Mouse (Mus musculus) intestine, embryonic 14.5 days (tissue): ENCODE results near the gene Dusp15. TPM values are rescaled to one million over a fixed set of nuclear protein-coding genes. Genes with fewer than 3 reads are reported as not detected.

ENCODE experiments used
- ATAC-seq: fragments of 200-750 bp; cut with Nextera tagmentation; replicated peaks from 2 replicates; pipeline ENCODE4 v1.8.0; 2017; ENCODE audit warnings: low read depth, moderate number of reproducible peaks, moderate TSS enrichment, moderate library complexity; ENCODE audit not compliant: low FRiP score, low TSS enrichment
- DNase-seq: peaks from one replicate; pipeline ENCODE4 v3.0.0-alpha.2; 2018; ENCODE audit warnings: low spot score
- H3K27ac ChIP-seq: fragments of 300-500 bp; sonication (generic); 2 replicates; pipeline ENCODE4 v1.5.1; 2014; ENCODE audit warnings: low read depth, mild to moderate bottlenecking, control low read depth
- H3K27me3 ChIP-seq: fragments of 300-500 bp; sonication (generic); replicated peaks from 2 replicates; pipeline ENCODE4 v1.6.1; 2014; ENCODE audit warnings: low read length, control low read depth; ENCODE audit not compliant: control insufficient read depth, insufficient read depth
- H3K36me3 ChIP-seq: fragments of 300-500 bp; sonication (generic); 2 replicates; pipeline ENCODE4 v1.6.1; 2014; ENCODE audit warnings: low read length, control low read depth; ENCODE audit not compliant: control insufficient read depth, insufficient read depth
- H3K4me1 ChIP-seq: fragments of 300-500 bp; sonication (generic); replicated peaks from 2 replicates; pipeline ENCODE4 v1.6.1; 2014; ENCODE audit warnings: low read length, control low read depth, mixed read lengths; ENCODE audit not compliant: control insufficient read depth, insufficient read depth
- H3K4me2 ChIP-seq: fragments of 300-500 bp; sonication (generic); 2 replicates; pipeline ENCODE4 v1.6.1; 2014; ENCODE audit warnings: low read length
- H3K4me3 ChIP-seq: fragments of 300-500 bp; sonication (generic); 2 replicates; pipeline ENCODE4 v1.5.1; 2014; ENCODE audit warnings: low read depth, low read length, control low read depth, mixed read lengths
- H3K9ac ChIP-seq: fragments of 300-500 bp; sonication (generic); 2 replicates; pipeline ENCODE4 v1.6.1; 2014; ENCODE audit warnings: mild to moderate bottlenecking, low read length
- H3K9me3 ChIP-seq: fragments of 300-500 bp; sonication (generic); 2 replicates; pipeline ENCODE4 v1.6.1; 2016; ENCODE audit warnings: low read length, control low read depth; ENCODE audit not compliant: control insufficient read depth
- WGBS: fragments of 180-500 bp; shearing (Covaris S2); extraction: QIAGEN DNeasy Blood & Tissue Kit; methylation state at CpG from one replicate; pipeline ENCODE4 v1.1.7; 2014; 5-methylcytosine and 5-hydroxymethylcytosine counted together
- polyA plus RNA-seq: library from polyadenylated mRNA; unstranded; fragments of >200 nt; fragmentation: Nextera tagmentation; extraction: Ambion mirVana; gene quantifications from 2 replicates; pipeline ENCODE4 v1.2.1, GENCODE M21; 2014

Dusp15 gene
- polyA plus RNA-seq, 1 experiment from 2014 or later, result 0.09 TPM

DNA sequence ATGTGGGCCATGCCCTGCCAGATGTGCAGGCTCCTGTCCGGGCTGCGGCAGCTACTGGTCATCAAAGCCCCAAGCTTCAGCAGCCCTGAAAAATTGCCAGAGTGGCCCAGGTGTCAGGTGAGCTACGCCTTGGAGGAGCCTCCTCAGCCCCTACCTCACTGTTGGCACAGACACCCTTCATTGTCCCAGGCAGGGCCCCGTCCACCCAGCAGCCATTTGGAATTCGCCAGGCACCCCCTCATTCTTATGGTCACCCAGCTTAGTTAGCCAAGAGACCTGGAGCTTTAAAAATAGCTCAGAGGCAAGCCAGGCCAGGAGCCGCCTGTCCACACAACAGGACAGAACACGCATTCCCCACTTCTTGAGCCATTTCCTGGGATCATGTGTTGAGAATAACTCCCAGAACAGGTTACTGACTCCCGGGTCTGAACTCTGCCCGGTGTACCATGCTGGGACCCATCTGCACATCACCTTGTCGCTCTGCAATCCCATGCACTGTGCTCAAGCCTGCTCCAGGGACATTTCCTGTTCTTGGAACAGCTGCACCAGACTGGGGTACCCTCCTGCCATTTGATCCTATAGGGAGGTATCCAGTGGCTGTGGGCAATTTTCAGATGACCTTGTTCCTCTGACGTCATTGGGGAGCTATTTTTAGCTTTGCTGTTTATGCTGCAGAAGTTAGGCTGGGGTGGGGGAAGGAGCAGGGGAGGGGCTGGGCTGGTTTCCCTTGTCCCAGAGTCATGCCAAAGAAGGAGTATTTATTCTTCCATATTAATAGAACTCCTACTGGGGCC lies 46.3 kb downstream of the Dusp15 start:
- H3K4me3 ChIP-seq, result no peak overlapping the region
- peaks cover under 1% of the 10 kb centered on the region; the same call in 1 of the 2 replicates for H3K27me3 ChIP-seq
- H3K4me1 ChIP-seq, result peaks cover 16% of the 10 kb centered on the region
- WGBS, result 45% methylated on average over 11 of the region's 11 CpGs
- no peak overlapping the region for H3K9ac ChIP-seq
- ATAC-seq, result peak; percentile 29; the same call in 1 of the 2 replicates
- no peaks in the 10 kb centered on the region for H3K36me3 ChIP-seq
- no peak overlapping the region for H3K27ac ChIP-seq
- H3K9me3 ChIP-seq, result no peaks in the 10 kb centered on the region
- H3K4me2 ChIP-seq, result no peak overlapping the region
- no peak for DNase-seq

GRCm38 (mm10) chr2:152904127-152904643 lies 47.3 kb downstream of the Dusp15 start:
- no peak for ATAC-seq

GRCm38 (mm10) chr2:152903586-152903985 lies 47.9 kb downstream of the Dusp15 start:
- DNase-seq, result no peak
- Histone ChIP-seq H3K9ac (no peak overlapping the region), H3K4me1 (peaks cover 16% of the 10 kb centered on the region), H3K4me3 (no peak overlapping the region), H3K4me2 (no peak overlapping the region), H3K9me3 (no peaks in the 10 kb centered on the region), H3K36me3 (no peaks in the 10 kb centered on the region), H3K27ac (no peak overlapping the region), H3K27me3 (no peaks in the 10 kb centered on the region)
- no peak for ATAC-seq
- WGBS, result 84% methylated on average over 4 of the region's 4 CpGs

More at GRCm38 (mm10) chr2:152904127-152904643, 47.3 kb downstream of the Dusp15 start:
- Histone ChIP-seq H3K4me2 (no peak overlapping the region), H3K27ac (no peak overlapping the region), H3K36me3 (no peaks in the 10 kb centered on the region), H3K9ac (no peak overlapping the region), H3K4me1 (peaks cover 16% of the 10 kb centered on the region), H3K4me3 (no peak overlapping the region), H3K9me3 (no peaks in the 10 kb centered on the region), H3K27me3 (no peaks in the 10 kb centered on the region)
- no peak for DNase-seq
- WGBS, result 58% methylated on average over 5 of the region's 5 CpGs

GRCm38 (mm10) chr2:152902658-152903057 lies 48.8 kb downstream of the Dusp15 start:
- WGBS, result 47% methylated on average over 3 of the region's 3 CpGs
- Histone ChIP-seq H3K27ac (no peak overlapping the region), H3K9ac (no peak overlapping the region), H3K9me3 (no peaks in the 10 kb centered on the region), H3K4me3 (no peak overlapping the region), H3K4me1 (peaks cover 16% of the 10 kb centered on the region), H3K4me2 (no peak overlapping the region), H3K27me3 (no peaks in the 10 kb centered on the region), H3K36me3 (no peaks in the 10 kb centered on the region)
- DNase-seq (no peak), ATAC-seq (no peak)

DNA sequence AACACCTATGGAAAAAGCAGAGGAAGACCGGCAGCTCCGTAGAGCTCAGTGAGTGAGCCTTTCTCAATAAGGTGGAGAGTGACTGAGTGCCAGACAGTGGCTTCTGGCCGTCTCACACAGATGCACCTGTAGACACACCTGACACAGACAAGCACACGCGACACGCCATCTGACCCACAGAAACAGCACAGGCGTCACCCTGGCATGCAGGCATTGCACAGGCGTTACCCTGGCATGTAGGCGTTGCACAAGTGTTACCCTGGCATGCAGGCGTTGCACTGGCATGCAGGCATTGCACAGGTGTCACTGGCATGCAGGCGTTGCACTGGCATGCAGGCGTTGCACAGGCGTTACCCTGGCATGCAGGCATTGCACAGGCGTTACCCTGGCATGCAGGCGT lies 50.2 kb downstream of the Dusp15 start:
- H3K36me3 ChIP-seq, result no peaks in the 10 kb centered on the region
- no peak overlapping the region for H3K4me3 ChIP-seq
- no peaks in the 10 kb centered on the region for H3K27me3 ChIP-seq
- H3K9me3 ChIP-seq, result no peaks in the 10 kb centered on the region
- H3K9ac ChIP-seq, result no peak overlapping the region
- no peak for DNase-seq
- peaks cover 9% of the 10 kb centered on the region for H3K4me1 ChIP-seq
- ATAC-seq, result no peak
- no peak overlapping the region for H3K4me2 ChIP-seq
- no peak overlapping the region for H3K27ac ChIP-seq
- 92% methylated on average over 15 of the region's 15 CpGs for WGBS

DNA sequence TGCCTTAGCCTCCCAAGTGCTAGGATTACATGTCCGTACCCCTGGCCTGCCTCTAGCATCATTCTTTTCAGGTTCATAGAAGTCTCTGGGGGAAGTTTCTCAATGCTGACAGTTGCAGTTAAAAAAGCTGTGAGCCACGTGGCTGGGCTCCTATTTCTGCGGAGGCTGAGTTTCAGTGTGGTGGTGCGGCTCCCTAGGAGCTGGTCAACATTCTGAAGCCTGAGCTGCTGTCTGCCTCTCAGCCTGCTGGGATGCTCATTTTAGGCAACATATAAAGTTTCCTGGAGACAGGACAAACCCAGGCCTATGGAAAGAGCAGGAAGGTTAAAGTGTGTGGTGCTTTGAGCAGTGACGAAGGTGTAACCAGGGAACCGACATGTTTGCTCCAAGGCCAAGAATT lies 52.5 kb downstream of the Dusp15 start:
- Histone ChIP-seq H3K9ac (no peak overlapping the region), H3K4me3 (no peak overlapping the region), H3K36me3 (peaks cover 18% of the 10 kb centered on the region), H3K9me3 (no peaks in the 10 kb centered on the region), H3K4me1 (no peaks in the 10 kb centered on the region), H3K4me2 (no peak overlapping the region), H3K27me3 (no peaks in the 10 kb centered on the region), H3K27ac (no peak overlapping the region)
- no peak for ATAC-seq
- 74% methylated on average over 6 of the region's 6 CpGs for WGBS
- no peak for DNase-seq

GRCm38 (mm10) chr2:152896926-152897325 lies 54.6 kb downstream of the Dusp15 start:
- 85% methylated on average over 3 of the region's 3 CpGs for WGBS
- no peak for DNase-seq
- Histone ChIP-seq H3K9me3 (no peaks in the 10 kb centered on the region), H3K4me2 (no peak overlapping the region), H3K27ac (no peak overlapping the region), H3K4me1 (no peaks in the 10 kb centered on the region), H3K27me3 (no peaks in the 10 kb centered on the region), H3K4me3 (no peak overlapping the region), H3K9ac (no peak overlapping the region), H3K36me3 (peaks cover 38% of the 10 kb centered on the region)
- ATAC-seq, result no peak

DNA sequence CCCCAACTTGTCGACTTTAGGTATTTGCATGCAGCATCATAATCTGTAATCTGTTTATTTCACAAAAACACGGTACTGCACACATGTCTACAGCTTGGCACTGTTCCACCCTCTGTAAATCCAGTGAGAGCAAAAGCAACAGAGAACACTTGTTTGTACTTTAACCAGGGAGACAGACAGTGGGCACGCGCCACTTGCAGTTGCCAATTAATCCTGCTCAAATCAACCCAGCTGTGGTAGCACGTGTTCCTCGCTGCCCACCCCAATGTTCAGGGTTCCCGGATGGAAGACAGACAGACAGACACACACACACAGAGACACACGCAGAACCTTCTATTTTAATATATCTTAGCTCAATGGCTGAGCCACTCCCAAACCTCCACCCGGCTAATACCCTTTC lies 55.7 kb downstream of the Dusp15 start:
- WGBS, result 90% methylated on average over 9 of the region's 9 CpGs
- Histone ChIP-seq H3K4me3 (no peak overlapping the region), H3K27me3 (no peaks in the 10 kb centered on the region), H3K9me3 (no peaks in the 10 kb centered on the region), H3K4me2 (no peak overlapping the region), H3K4me1 (no peaks in the 10 kb centered on the region), H3K27ac (no peak overlapping the region), H3K36me3 (peaks cover 49% of the 10 kb centered on the region), H3K9ac (no peak overlapping the region)
- ATAC-seq (no peak), DNase-seq (no peak)
